Mouse (Mus musculus): Measurements from ENCODE around the gene Hist1h3f. TPM values are rescaled to one million over a fixed set of nuclear protein-coding genes. Genes with fewer than 3 reads are reported as not detected.
"Not testable (repeated sequence)": the region's sequence is repeated elsewhere in the genome, so short reads cannot be mapped to it uniquely, and the experiment has no call there.

Hist1h3f gene
- polyA plus RNA-seq, 1 experiment from 2014 or later: 0.32 TPM

DNA sequence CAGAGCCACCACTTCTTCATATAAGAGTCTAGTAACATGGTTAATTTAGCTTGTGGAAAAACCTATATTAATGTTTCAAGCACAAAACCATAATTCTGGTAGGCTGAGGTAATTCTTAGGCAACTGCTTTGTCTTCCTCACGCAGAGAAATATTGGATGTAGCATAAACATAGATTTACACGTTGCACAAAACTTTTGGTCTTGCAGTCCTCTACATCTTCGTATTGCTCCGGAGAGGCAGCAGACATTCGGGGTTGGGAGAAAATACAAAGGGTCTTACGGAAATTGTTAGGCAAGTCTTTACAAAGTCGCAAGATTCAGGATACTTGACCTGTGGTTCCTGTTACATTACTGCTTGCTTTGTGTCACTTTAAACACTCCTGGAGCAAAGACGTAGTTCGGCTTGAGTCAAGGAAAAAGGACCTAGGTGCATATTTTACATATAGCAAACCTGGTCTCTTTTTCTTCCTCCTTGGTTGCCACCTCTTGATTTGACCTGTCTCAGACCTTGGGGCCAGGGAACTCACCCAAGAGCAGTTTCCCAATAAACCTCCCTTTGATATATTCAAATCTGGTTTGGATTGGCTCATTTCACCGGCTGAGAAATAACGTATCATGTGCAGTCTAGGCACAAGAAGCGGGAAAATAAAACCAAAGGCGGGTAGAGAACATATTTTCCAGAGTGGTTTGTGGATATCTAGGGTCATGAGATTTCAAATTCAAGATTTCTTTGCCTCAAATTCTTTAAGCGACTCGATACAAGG lies 9.3 kb upstream of the Hist1h3f start:
- Histone ChIP-seq H3K4me2 (replicated peaks; ENCODE audit: low read depth, low read length) (peak overlapping the region; percentile 76), H3K9ac (replicated peaks; ENCODE audit: low read depth) (no peak overlapping the region), H3K27ac (ENCODE audit: low read length) (peak overlapping the region; percentile 3; the same call in 1 of the 2 replicates), H3K4me3 (ENCODE audit: low read depth, low read length) (peak overlapping the region; percentile 41), H3K4me1 (ENCODE audit: insufficient read depth, low read depth, low read length) (peaks cover 21% of the 10 kb centered on the region; the same call in 1 of the 2 replicates), H3K36me3 (ENCODE audit: insufficient read depth, low read length) (no peaks in the 10 kb centered on the region), H3K9me3 (ENCODE audit: low read length) (no peaks in the 10 kb centered on the region), H3K27me3 (replicated peaks; ENCODE audit: insufficient read depth, low read length) (no peaks in the 10 kb centered on the region)
- ATAC-seq: no peak
- TF ChIP-seq CTCF (IDR thresholded peaks at IDR 0.05) (no peak), EP300 (IDR thresholded peaks at IDR 0.05) (no peak)
- WGBS: under 1% methylated on average over 15 of the region's 15 CpGs
- DNase-seq (ENCODE audit: low spot score): peak; percentile 63

DNA sequence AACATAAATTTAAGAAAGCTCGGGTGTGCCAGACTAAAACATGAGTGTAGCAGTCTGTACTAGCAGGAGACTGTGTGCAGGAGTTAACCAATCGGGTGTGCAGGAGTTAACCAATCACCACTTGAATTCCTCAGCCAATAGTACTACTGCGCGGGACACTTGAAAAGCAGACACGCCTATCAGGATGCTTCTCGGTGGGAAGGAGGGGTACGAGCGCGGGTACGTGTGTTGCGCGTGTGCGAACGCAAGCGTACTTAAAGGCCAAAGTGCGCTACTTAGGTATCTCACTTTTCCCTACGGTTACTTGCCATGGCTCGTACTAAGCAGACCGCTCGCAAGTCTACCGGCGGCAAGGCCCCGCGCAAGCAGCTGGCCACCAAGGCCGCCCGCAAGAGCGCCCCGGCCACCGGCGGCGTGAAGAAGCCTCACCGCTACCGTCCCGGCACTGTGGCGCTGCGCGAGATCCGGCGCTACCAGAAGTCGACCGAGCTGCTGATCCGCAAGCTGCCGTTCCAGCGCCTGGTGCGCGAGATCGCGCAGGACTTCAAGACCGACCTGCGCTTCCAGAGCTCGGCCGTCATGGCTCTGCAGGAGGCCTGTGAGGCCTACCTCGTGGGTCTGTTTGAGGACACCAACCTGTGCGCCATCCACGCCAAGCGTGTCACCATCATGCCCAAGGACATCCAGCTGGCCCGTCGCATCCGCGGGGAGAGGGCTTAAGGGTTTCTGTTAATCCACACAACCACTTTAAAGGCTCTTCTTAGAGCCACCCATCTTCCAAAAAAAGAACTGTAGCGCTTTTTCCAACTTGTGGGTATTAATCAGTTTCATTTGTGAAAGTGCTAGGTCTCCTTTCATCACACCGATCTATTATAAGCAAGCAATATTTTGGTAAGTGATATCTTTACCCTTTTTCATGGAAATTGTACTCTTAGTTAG lies 8.4 kb upstream of the Hist1h3f start, which contains the start of gene Hist1h3g:
Gene Hist1h3g, plus strand, starts transcription at position 286 of the 939 bp plus-strand sequence.
- peak; percentile 73 for ATAC-seq
- peak; percentile 97 for DNase-seq (ENCODE audit: low spot score)
- H3K4me2 ChIP-seq (replicated peaks; ENCODE audit: low read depth, low read length): peak within 1 kb of the TSS; percentile 76
- H3K27me3 ChIP-seq (replicated peaks; ENCODE audit: insufficient read depth, low read length); H3K9ac ChIP-seq (replicated peaks; ENCODE audit: low read depth); H3K9me3 ChIP-seq (ENCODE audit: low read length); H3K36me3 ChIP-seq (ENCODE audit: insufficient read depth, low read length): not testable (repeated sequence)
- H3K4me3 ChIP-seq (ENCODE audit: low read depth, low read length): peak within 1 kb of the TSS; percentile 41
- peak within 1 kb of the TSS; percentile 3; the same call in 1 of the 2 replicates for H3K27ac ChIP-seq (ENCODE audit: low read length)
- peaks cover 21% of the 10 kb centered on the region; the same call in 1 of the 2 replicates for H3K4me1 ChIP-seq (ENCODE audit: insufficient read depth, low read depth, low read length)
- WGBS: under 1% methylated on average over 45 of the region's 62 CpGs

DNA sequence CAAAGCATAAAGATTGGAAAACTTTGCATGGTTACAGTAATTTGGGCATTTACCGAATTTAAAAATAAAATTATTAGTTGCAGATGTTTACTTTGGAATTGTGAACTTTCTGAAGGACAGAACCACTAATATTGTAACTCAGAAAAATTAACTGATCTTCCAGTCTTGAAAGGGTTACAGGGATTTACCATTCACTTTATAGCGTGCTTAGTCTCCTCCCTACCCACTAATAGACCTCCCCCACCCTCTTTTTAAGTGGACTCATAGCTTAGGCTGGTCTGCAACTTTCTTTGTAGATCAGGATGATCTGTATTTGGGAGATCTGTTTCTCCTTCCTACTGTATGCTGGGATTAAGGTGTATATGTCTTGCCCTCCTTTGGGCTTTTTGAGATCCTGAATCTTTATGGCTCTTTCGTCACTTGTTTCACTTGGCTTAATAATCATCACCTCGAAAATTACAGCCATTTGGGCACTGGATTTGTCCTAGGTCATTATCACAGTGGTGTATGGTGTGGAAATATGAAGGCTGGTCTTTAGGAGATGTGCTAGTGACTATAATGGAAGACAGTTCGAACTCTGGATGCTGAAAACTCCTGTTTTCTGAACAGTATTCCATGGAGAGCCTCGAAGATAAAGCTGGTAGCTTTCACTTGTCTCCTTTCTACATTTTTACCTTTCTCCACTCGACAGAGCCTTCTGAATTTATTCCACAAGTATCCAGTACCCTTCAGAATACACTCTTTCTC lies 7.6 kb upstream of the Hist1h3f start:
- no peak for ATAC-seq
- Histone ChIP-seq H3K9me3 (ENCODE audit: low read length) (no peaks in the 10 kb centered on the region), H3K9ac (replicated peaks; ENCODE audit: low read depth) (no peak overlapping the region; the same call in 1 of the 2 replicates), H3K4me2 (replicated peaks; ENCODE audit: low read depth, low read length) (no peak overlapping the region; the same call in 1 of the 2 replicates), H3K4me1 (ENCODE audit: insufficient read depth, low read depth, low read length) (peaks cover 21% of the 10 kb centered on the region; the same call in 1 of the 2 replicates), H3K27ac (ENCODE audit: low read length) (no peak overlapping the region), H3K27me3 (replicated peaks; ENCODE audit: insufficient read depth, low read length) (no peaks in the 10 kb centered on the region), H3K4me3 (ENCODE audit: low read depth, low read length) (no peak overlapping the region), H3K36me3 (ENCODE audit: insufficient read depth, low read length) (no peaks in the 10 kb centered on the region)
- TF ChIP-seq EP300 (IDR thresholded peaks at IDR 0.05) (no peak), CTCF (IDR thresholded peaks at IDR 0.05) (no peak)
- WGBS: 8% methylated on average over 7 of the region's 7 CpGs
- DNase-seq (ENCODE audit: low spot score): no peak

DNA sequence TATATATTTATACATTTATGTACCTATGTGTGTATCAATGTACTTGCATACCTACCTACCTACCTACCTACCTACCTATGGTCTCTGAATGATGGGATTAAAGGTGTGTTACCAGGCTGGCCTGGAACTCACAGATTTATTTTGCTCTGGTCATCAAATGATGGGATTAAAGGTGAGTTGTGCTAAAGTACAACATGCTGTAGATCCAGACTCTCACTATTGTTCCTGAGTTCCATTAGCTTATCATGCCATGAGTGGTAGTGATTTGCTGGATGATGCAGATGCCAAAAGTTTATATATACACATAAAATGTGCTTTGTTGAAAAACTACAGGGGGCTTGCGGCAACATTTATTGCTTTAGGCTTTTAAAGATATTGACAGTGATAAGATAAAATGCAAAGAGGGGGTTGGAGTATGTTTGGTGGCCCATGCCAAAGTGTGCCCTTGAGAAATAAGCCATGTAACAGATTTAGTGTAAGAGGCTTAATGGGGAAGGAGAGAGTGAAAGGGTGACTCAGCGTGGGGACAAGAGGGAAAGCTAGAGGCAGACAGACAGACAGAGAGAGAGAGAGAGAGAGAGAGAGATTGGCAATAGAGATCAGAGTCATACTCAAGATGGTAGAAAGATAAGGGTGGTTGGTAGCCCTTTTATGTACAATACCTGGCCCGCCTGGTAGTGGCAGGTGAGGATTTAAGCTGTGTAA lies 6.7 kb upstream of the Hist1h3f start:
- no peak overlapping the region for H3K4me3 ChIP-seq (ENCODE audit: low read depth, low read length)
- H3K27ac ChIP-seq (ENCODE audit: low read length): no peak overlapping the region
- TF ChIP-seq EP300 (IDR thresholded peaks at IDR 0.05): no peak
- TF ChIP-seq CTCF (IDR thresholded peaks at IDR 0.05): no peak
- DNase-seq (ENCODE audit: low spot score) (no peak), ATAC-seq (no peak)
- H3K9me3 ChIP-seq (ENCODE audit: low read length): no peaks in the 10 kb centered on the region
- H3K36me3 ChIP-seq (ENCODE audit: insufficient read depth, low read length): no peaks in the 10 kb centered on the region
- H3K9ac ChIP-seq (replicated peaks; ENCODE audit: low read depth): no peak overlapping the region
- 53% methylated on average over 3 of the region's 3 CpGs for WGBS
- no peaks in the 10 kb centered on the region for H3K27me3 ChIP-seq (replicated peaks; ENCODE audit: insufficient read depth, low read length)
- H3K4me2 ChIP-seq (replicated peaks; ENCODE audit: low read depth, low read length): no peak overlapping the region
- H3K4me1 ChIP-seq (ENCODE audit: insufficient read depth, low read depth, low read length): peaks cover 18% of the 10 kb centered on the region; the same call in 1 of the 2 replicates

DNA sequence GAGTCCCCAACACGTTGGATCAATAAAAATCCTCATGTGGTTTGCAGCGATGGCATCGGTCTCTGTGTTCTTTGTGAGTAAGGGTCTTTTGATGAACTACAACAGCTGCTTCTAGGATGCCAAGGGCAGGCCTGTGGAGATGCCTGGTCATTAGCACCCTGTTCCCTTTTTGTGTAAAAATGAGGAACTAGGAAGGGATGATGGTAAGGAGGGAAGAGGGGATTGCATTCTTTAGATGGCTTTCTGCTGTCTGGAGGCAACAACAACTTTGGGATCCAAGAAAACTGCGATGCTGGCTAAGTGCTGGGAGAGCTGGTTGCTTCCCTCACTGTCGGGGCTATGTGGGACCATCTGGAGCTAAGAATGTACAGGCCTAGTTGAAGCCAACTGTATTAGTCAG lies 5.6 kb upstream of the Hist1h3f start:
- H3K27ac ChIP-seq (ENCODE audit: low read length): no peak overlapping the region
- TF ChIP-seq CTCF (IDR thresholded peaks at IDR 0.05) (no peak), EP300 (IDR thresholded peaks at IDR 0.05) (no peak)
- DNase-seq (ENCODE audit: low spot score): no peak
- H3K4me1 ChIP-seq (ENCODE audit: insufficient read depth, low read depth, low read length): peaks cover 11% of the 10 kb centered on the region; the same call in 1 of the 2 replicates
- WGBS: 72% methylated on average over 5 of the region's 5 CpGs
- H3K4me2 ChIP-seq (replicated peaks; ENCODE audit: low read depth, low read length): no peak overlapping the region
- H3K9me3 ChIP-seq (ENCODE audit: low read length): no peaks in the 10 kb centered on the region
- ATAC-seq: no peak
- H3K9ac ChIP-seq (replicated peaks; ENCODE audit: low read depth): no peak overlapping the region
- no peak overlapping the region for H3K4me3 ChIP-seq (ENCODE audit: low read depth, low read length)
- no peaks in the 10 kb centered on the region for H3K36me3 ChIP-seq (ENCODE audit: insufficient read depth, low read length)
- H3K27me3 ChIP-seq (replicated peaks; ENCODE audit: insufficient read depth, low read length): no peaks in the 10 kb centered on the region

DNA sequence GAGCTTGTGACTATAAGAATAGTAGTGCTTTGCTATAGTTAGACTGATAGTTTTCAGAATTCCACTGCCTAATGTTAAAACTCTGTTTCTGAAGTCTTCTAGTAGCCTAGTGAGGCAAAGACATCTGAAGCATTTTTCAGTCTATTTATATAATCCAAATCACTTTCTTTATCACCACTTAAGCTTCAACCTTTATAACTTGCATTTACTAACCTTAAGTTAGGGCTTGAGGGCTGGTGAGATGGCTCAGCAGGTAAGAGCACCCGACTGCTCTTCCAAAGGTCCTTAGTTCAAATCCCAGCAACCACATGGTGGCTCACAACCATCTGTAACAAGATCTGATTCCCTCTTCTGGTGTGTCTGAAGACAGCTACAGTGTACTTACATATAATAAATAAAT lies 4.0 kb upstream of the Hist1h3f start:
- not testable (repeated sequence) for ATAC-seq; DNase-seq (ENCODE audit: low spot score); H3K36me3 ChIP-seq (ENCODE audit: insufficient read depth, low read length); H3K27ac ChIP-seq (ENCODE audit: low read length); H3K4me2 ChIP-seq (replicated peaks; ENCODE audit: low read depth, low read length); H3K4me3 ChIP-seq (ENCODE audit: low read depth, low read length); H3K4me1 ChIP-seq (ENCODE audit: insufficient read depth, low read depth, low read length); H3K9ac ChIP-seq (replicated peaks; ENCODE audit: low read depth); H3K27me3 ChIP-seq (replicated peaks; ENCODE audit: insufficient read depth, low read length); H3K9me3 ChIP-seq (ENCODE audit: low read length)
- 57% methylated on average over 1 of the region's 1 CpGs for WGBS

Measured in lung, postnatal 0 days (tissue).